In the genomic region with DNA sequence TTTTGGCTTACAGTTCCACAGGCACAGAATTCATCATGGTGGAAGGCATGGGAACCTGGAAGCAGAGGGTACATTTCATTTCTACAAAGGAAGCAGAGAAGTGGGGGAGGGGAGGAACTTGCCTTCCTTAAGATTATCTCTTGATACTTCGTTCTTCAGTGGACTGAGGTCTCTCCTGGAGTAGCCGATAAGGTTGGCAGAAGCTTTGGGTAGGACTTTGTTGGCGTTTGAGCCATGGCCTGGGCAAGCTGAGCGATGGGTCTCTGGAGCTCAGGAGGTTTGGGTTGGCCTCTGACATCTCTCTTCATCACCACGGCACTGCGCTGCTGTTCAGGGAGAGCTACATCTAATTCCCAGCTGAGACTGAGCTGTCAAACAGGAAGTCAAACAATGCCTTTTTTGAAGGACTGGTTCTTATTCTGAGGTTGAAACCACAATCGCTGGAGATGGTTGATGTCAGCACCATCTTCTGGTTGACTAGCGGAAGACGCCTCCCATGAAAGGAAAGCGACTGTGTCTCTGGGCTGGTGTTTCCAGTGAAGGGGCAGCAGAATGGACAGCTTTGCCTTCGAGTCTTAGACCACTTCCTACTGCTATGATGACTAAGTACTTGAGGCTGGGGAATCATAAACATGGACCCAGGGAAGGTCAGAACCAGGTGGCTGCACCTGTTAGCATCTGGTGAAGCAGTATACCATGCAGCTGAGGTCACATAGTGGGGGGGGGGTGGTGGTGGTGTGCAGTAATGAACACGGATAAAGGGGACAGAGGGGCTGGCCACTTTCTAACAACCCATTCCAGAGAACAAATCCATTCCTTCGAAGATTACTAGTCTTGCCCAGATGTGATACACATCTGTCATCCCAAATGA, we compare ENCODE assay signal across 11 mouse cellular contexts.
A peak's percentile ranks its signal among the peaks of the same experiment; 100 is the strongest.
DNase-seq lines count a peak whose midpoint lies in the region; ATAC-seq lines count a peak whose summit lies in the region.
"Had no signal": no experiment of that assay in that cellular context is flagged by ENCODE, and none has a peak within 500 bp of the region (broad histone marks: within the 10 kb centered on the region; RNA-seq: fewer than 3 reads in every experiment).

No protein-coding gene starts in this region.

- no peaks in the 10 kb centered on the region for H3K27me3 ChIP-seq in embryonic facial prominence, embryonic 10.5 days (replicated peaks; ENCODE audit: low read depth, poor library complexity, severe bottlenecking)
- H3K27me3 ChIP-seq in liver, embryonic 13.5 days: peaks cover 7% of the 10 kb centered on the region
- H3K27me3 ChIP-seq: heart, embryonic 15.5 days had no signal

- peaks cover 27% of the 10 kb centered on the region for H3K4me1 ChIP-seq in embryonic facial prominence, embryonic 10.5 days
- peaks cover 17% of the 10 kb centered on the region for H3K4me1 ChIP-seq in liver, embryonic 13.5 days (replicated peaks)

- peak overlapping the region; percentile 66; the same call in 1 of the 2 replicates for H3K27ac ChIP-seq in embryonic facial prominence, embryonic 10.5 days (replicated peaks)
- H3K27ac ChIP-seq in liver, embryonic 13.5 days: no peak overlapping the region
- H3K27ac ChIP-seq: heart, embryonic 15.5 days had no signal

- DNase-seq in heart, adult 11 months: peak; percentile 70
- no peak for DNase-seq in heart, postnatal 14 days
- DNase-seq in embryonic facial prominence, embryonic 10.5 days (ENCODE audit: low spot score): no peak
- no peak for DNase-seq in liver, embryonic 13.5 days
- DNase-seq in thymus, postnatal 0 days (ENCODE audit: low spot score): peak; percentile 60
- no peak for DNase-seq in adrenal gland, adult 8-10 months
- no peak for DNase-seq in retina, embryonic 14.5 days (ENCODE audit: low spot score)
- no peak for DNase-seq in left cerebral cortex, adult 9 months (ENCODE audit: low spot score in 2 of 2)
- DNase-seq: B cell, adult 2 months; cerebellum, adult 9-11 months had no signal

- no peaks in the 10 kb centered on the region for H3K9me3 ChIP-seq in embryonic facial prominence, embryonic 10.5 days
- no peaks in the 10 kb centered on the region for H3K9me3 ChIP-seq in liver, embryonic 13.5 days (replicated peaks)
- H3K9me3 ChIP-seq: heart, embryonic 15.5 days had no signal

- no peak overlapping the region for H3K9ac ChIP-seq in liver, embryonic 13.5 days
- H3K9ac ChIP-seq: heart, embryonic 15.5 days had no signal

- intact Hi-C loops in heart, postnatal 14 days (cut with DNase I): no loop called here

- no peaks in the 10 kb centered on the region for H3K36me3 ChIP-seq in embryonic facial prominence, embryonic 10.5 days (replicated peaks)
- no peaks in the 10 kb centered on the region for H3K36me3 ChIP-seq in liver, embryonic 13.5 days
- H3K36me3 ChIP-seq: heart, embryonic 15.5 days had no signal

- 84% methylated on average over 13 of the region's 13 CpGs for WGBS in embryonic facial prominence, embryonic 10.5 days
- 26% methylated on average over 13 of the region's 13 CpGs for WGBS in liver, embryonic 13.5 days (ENCODE audit: insufficient replicate concordance)

- ATAC-seq in liver, embryonic 13.5 days (ENCODE audit: low read depth): peak; percentile 53; the same call in 1 of the 2 replicates

- no peak overlapping the region for H3K4me3 ChIP-seq in embryonic facial prominence, embryonic 10.5 days
- no peak overlapping the region for H3K4me3 ChIP-seq in liver, embryonic 13.5 days (replicated peaks)
- H3K4me3 ChIP-seq: heart, embryonic 15.5 days had no signal

- H3K4me2 ChIP-seq in liver, embryonic 13.5 days: peak overlapping the region; percentile 35
- H3K4me2 ChIP-seq: heart, embryonic 15.5 days had no signal

Comparison
In these comparisons a context has a peak if more than half of its experiments do, and no peak if none do; other contexts are left out.
1. DNase-seq: peak in heart, adult 11 months (single experiment) and thymus, postnatal 0 days (single experiment); none in heart, postnatal 14 days (0 of 2), embryonic facial prominence, embryonic 10.5 days (single experiment), liver, embryonic 13.5 days (single experiment), adrenal gland, adult 8-10 months (single experiment), retina, embryonic 14.5 days (single experiment) and left cerebral cortex, adult 9 months (0 of 2).